Mouse (Mus musculus) embryonic facial prominence, embryonic 14.5 days (tissue): ENCODE data around the gene Pdlim1. TPM values are rescaled to one million over a fixed set of nuclear protein-coding genes. Genes with fewer than 3 reads are reported as not detected.

Source experiments
- ATAC-seq: fragments of 200-750 bp; cut with Nextera tagmentation; 2 replicates; pipeline ENCODE4 v1.8.0; 2017; ENCODE audit warnings: low read depth, moderate number of reproducible peaks, moderate TSS enrichment
- DNase-seq: peaks from one replicate; pipeline ENCODE4 v3.0.0-alpha.2; 2015; ENCODE audit warnings: low spot score
- H3K27ac ChIP-seq: fragments of 300-500 bp; sonication (generic); replicated peaks from 2 replicates; pipeline ENCODE4 v1.5.1; 2014; ENCODE audit warnings: low read depth, mild to moderate bottlenecking, low read length, moderate library complexity
- H3K27me3 ChIP-seq: fragments of 300-500 bp; sonication (generic); replicated peaks from 2 replicates; pipeline ENCODE4 v1.6.1; 2014; ENCODE audit warnings: low read length; ENCODE audit not compliant: control insufficient read depth, insufficient read depth
- H3K36me3 ChIP-seq: fragments of 300-500 bp; sonication (generic); 2 replicates; pipeline ENCODE4 v1.6.1; 2014; ENCODE audit warnings: low read length, mixed read lengths; ENCODE audit not compliant: control insufficient read depth, insufficient read depth
- H3K4me1 ChIP-seq: fragments of 300-500 bp; sonication (generic); 2 replicates; pipeline ENCODE4 v1.6.1; 2014; ENCODE audit warnings: antibody characterized with exemption, low read length; ENCODE audit not compliant: control insufficient read depth, insufficient read depth
- H3K4me2 ChIP-seq: fragments of 300-500 bp; sonication (generic); 2 replicates; pipeline ENCODE4 v1.6.1; 2014; ENCODE audit warnings: low read depth, mild to moderate bottlenecking, low read length, moderate library complexity, mixed read lengths
- H3K4me3 ChIP-seq: fragments of 300-500 bp; sonication (generic); 2 replicates; pipeline ENCODE4 v1.5.1; 2014; ENCODE audit warnings: low read depth, mild to moderate bottlenecking, low read length
- H3K9ac ChIP-seq: fragments of 300-500 bp; sonication (generic); 2 replicates; pipeline ENCODE4 v1.6.1; 2014; ENCODE audit warnings: low read depth, mild to moderate bottlenecking, low read length, moderate library complexity, mixed read lengths
- H3K9me3 ChIP-seq: fragments of 300-500 bp; sonication (generic); 2 replicates; pipeline ENCODE4 v1.6.1; 2016; ENCODE audit warnings: low read length; ENCODE audit not compliant: control insufficient read depth
- WGBS: fragments of 180-500 bp; shearing (Covaris S2); extraction: QIAGEN DNeasy Blood & Tissue Kit; methylation state at CpG from one replicate; pipeline ENCODE4 v1.1.7; 2014; 5-methylcytosine and 5-hydroxymethylcytosine counted together
- polyA plus RNA-seq: library from polyadenylated mRNA; unstranded; fragments of >200 nt; fragmentation: Nextera tagmentation; extraction: Ambion mirVana; gene quantifications from 2 replicates; pipeline ENCODE4 v1.2.1, GENCODE M21; 2014

The Pdlim1 gene
- polyA plus RNA-seq, 1 experiment from 2014 or later = 150 TPM

DNA sequence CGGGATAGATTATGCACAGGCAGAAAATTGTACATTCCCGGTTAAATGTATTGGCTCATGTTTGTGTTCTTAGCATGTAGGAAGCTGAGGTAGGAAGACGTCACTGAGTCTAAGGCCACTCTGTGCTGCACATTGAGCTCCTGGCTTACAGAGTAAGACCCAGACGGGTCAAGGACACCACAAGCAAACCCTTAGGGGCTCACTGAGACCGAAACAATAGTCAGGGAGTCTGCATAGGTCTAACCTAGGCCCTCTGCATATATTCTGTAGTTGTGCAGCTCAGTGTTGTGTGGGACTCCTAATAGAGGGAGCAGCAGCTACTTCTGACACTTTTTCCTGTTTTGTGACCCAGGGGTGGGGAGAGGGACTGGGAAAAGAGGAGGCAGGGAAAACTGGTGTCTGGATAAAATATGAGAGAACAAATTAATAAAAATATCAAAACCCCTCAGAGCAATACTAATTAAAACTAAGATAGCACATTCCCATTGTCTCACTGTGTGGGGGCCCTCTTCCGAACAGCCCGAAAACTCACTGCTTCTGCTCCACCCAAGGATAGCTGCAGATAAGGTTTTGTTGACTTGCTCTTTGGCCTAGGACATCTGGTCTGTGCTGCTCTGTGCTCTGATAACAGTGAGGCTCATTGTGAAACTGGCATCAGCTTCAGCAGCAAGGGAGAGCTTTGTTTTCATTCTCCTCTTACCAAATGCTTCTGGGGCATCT, 25.6 kb upstream of the Pdlim1 start:
- Histone ChIP-seq H3K4me1 (no peaks in the 10 kb centered on the region), H3K9ac (no peak overlapping the region), H3K9me3 (no peaks in the 10 kb centered on the region), H3K4me2 (no peak overlapping the region), H3K36me3 (no peaks in the 10 kb centered on the region), H3K4me3 (no peak overlapping the region), H3K27me3 (no peaks in the 10 kb centered on the region), H3K27ac (no peak overlapping the region)
- ATAC-seq (no peak), DNase-seq (no peak)
- WGBS = 53% methylated on average over 7 of the region's 7 CpGs

DNA sequence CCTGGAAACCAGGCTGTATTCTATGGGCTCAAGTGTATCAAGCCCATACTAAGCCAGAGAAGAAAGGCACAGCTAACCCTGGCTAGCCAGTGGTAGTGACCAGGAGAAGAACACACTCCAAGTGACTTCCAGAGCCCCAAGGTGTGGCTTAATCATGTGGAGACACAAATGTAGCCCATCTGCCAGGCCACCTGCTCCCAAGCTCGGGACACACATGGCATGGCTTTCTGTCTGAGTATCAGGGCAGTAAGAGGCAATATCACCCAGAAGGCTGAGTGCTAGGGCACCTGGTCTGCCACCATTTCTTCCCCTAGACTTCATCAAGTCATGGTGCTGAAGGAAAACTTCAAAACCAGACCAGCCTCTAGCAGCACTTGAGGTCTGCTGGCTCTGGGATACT, 22.6 kb upstream of the Pdlim1 start:
- Histone ChIP-seq H3K4me3 (no peak overlapping the region), H3K9ac (no peak overlapping the region), H3K9me3 (no peaks in the 10 kb centered on the region), H3K4me1 (no peaks in the 10 kb centered on the region), H3K27me3 (no peaks in the 10 kb centered on the region), H3K36me3 (no peaks in the 10 kb centered on the region), H3K4me2 (no peak overlapping the region), H3K27ac (no peak overlapping the region)
- DNase-seq (no peak), ATAC-seq (no peak)
- WGBS = 60% methylated on average over 1 of the region's 1 CpGs

DNA sequence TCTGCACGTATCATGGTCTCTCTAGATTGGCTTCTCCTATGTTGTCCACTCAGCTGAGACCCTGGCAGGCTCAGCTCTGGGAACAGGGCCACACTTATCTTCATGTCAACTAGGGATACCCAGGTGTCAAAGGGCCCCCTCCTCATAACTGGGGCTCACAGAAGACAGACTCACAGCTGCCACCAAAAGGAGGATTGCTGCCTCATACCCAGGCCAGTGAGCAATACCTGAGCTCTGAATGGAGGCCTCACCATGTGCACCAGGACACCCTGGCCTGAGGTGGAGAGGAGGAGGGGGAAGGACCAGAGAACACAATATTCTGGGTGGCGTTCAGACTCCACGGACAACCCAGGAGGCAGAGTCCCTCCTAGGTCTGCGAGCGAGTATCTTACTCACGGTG, 22.1 kb upstream of the Pdlim1 start:
- WGBS = 99% methylated on average over 6 of the region's 6 CpGs
- H3K9ac ChIP-seq = no peak overlapping the region
- no peaks in the 10 kb centered on the region for H3K27me3 ChIP-seq

GRCm38 (mm10) chr19:40290099-40290724, 18.6 kb upstream of the Pdlim1 start:
- no peak overlapping the region for H3K9ac ChIP-seq
- H3K36me3 ChIP-seq = no peaks in the 10 kb centered on the region
- DNase-seq = peak; percentile 63
- ATAC-seq = peak; percentile 33; the same call in 1 of the 2 replicates
- no peak overlapping the region for H3K4me3 ChIP-seq
- whole genome bisulfite sequencing = 65% methylated on average over 6 of the region's 6 CpGs
- no peak overlapping the region for H3K27ac ChIP-seq
- H3K4me1 ChIP-seq = no peaks in the 10 kb centered on the region
- H3K27me3 ChIP-seq = no peaks in the 10 kb centered on the region
- no peak overlapping the region for H3K4me2 ChIP-seq
- H3K9me3 ChIP-seq = no peaks in the 10 kb centered on the region

More for the DNA sequence above, 22.1 kb upstream of the Pdlim1 start:
- no peak for ATAC-seq
- DNase-seq = no peak
- no peaks in the 10 kb centered on the region for H3K9me3 ChIP-seq
- H3K27ac ChIP-seq = no peak overlapping the region
- H3K4me3 ChIP-seq = no peak overlapping the region
- H3K4me1 ChIP-seq = no peaks in the 10 kb centered on the region
- no peaks in the 10 kb centered on the region for H3K36me3 ChIP-seq
- no peak overlapping the region for H3K4me2 ChIP-seq

DNA sequence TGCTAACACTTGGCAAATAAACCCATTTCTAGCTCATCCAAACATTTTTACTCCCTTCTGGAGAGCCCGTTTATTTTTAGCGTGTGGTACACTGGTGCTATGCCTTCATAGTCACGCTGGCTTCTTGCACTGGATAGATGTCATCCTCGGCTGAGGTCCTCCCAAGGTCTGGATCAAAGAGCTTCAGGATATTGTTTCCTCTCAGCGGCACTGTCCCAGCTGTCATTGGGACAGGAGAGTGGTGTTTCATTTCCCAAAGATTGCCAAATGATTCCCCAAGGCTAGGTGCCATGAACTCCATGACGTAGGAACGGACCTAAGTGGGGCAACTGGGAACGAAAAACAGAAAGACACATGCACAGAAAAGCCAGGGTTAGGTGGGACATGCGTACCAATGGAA, 16.8 kb upstream of the Pdlim1 start:
- no peak overlapping the region for H3K4me3 ChIP-seq
- H3K9me3 ChIP-seq = no peaks in the 10 kb centered on the region
- ATAC-seq = no peak
- no peak overlapping the region for H3K4me2 ChIP-seq
- H3K27ac ChIP-seq = no peak overlapping the region
- H3K27me3 ChIP-seq = no peaks in the 10 kb centered on the region
- DNase-seq = no peak
- WGBS = 83% methylated on average over 9 of the region's 9 CpGs
- no peaks in the 10 kb centered on the region for H3K36me3 ChIP-seq
- no peak overlapping the region for H3K9ac ChIP-seq
- H3K4me1 ChIP-seq = no peaks in the 10 kb centered on the region

GRCm38 (mm10) chr19:40284704-40285103, 13.1 kb upstream of the Pdlim1 start:
- no peaks in the 10 kb centered on the region for H3K36me3 ChIP-seq
- H3K27me3 ChIP-seq = no peaks in the 10 kb centered on the region
- DNase-seq (no peak), ATAC-seq (no peak)
- WGBS = 85% methylated on average over 2 of the region's 2 CpGs
- H3K4me3 ChIP-seq = no peak overlapping the region
- no peak overlapping the region for H3K4me2 ChIP-seq
- H3K27ac ChIP-seq = no peak overlapping the region
- peaks cover 8% of the 10 kb centered on the region; the same call in 1 of the 2 replicates for H3K9me3 ChIP-seq
- no peak overlapping the region for H3K9ac ChIP-seq
- H3K4me1 ChIP-seq = no peaks in the 10 kb centered on the region

DNA sequence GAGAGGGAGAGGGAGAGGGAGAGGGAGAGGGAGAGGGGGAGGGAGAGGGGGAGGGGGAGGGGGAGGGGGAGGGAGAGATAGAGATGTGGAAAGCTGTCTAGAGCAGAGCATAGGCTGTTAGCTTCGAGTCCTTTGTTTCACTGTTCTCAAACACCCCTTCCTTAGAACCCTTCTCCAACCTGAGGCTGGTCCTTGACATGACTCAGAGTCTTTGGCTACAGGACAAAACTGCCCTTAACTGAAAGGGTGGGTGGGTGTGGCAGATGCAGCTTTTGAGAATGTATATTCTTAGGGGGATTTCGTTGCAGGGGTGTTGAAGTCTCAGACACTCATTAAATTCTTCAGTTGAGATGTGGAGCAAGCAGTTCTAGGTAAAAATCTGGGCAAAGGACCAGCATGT, 11.8 kb upstream of the Pdlim1 start:
- ATAC-seq = no peak
- no peak for DNase-seq
- Histone ChIP-seq H3K4me3 (no peak overlapping the region), H3K4me2 (no peak overlapping the region), H3K9me3 (peaks cover 8% of the 10 kb centered on the region; the same call in 1 of the 2 replicates), H3K36me3 (no peaks in the 10 kb centered on the region), H3K27ac (no peak overlapping the region), H3K27me3 (no peaks in the 10 kb centered on the region), H3K4me1 (no peaks in the 10 kb centered on the region), H3K9ac (no peak overlapping the region)
- 46% methylated on average over 2 of the region's 2 CpGs for WGBS

GRCm38 (mm10) chr19:40278372-40279023, 6.9 kb upstream of the Pdlim1 start:
- WGBS = 71% methylated on average over 8 of the region's 8 CpGs
- Histone ChIP-seq H3K4me3 (no peak overlapping the region), H3K4me1 (no peaks in the 10 kb centered on the region), H3K27ac (no peak overlapping the region), H3K4me2 (no peak overlapping the region), H3K36me3 (no peaks in the 10 kb centered on the region), H3K27me3 (no peaks in the 10 kb centered on the region), H3K9ac (no peak overlapping the region), H3K9me3 (peaks cover 8% of the 10 kb centered on the region; the same call in 1 of the 2 replicates)
- ATAC-seq (no peak), DNase-seq (no peak)
